Mouse (Mus musculus) urinary bladder, postnatal 25 days (tissue): Measurements from ENCODE around the gene Gamt.
"Not testable (repeated sequence)": the region's sequence is repeated elsewhere in the genome, so short reads cannot be mapped to it uniquely, and the experiment has no call there.

Experiments used
- DNase-seq: peaks from one replicate; pipeline ENCODE4 v3.0.0; 2022; ENCODE audit warnings: low spot score

Gene Gamt

DNA sequence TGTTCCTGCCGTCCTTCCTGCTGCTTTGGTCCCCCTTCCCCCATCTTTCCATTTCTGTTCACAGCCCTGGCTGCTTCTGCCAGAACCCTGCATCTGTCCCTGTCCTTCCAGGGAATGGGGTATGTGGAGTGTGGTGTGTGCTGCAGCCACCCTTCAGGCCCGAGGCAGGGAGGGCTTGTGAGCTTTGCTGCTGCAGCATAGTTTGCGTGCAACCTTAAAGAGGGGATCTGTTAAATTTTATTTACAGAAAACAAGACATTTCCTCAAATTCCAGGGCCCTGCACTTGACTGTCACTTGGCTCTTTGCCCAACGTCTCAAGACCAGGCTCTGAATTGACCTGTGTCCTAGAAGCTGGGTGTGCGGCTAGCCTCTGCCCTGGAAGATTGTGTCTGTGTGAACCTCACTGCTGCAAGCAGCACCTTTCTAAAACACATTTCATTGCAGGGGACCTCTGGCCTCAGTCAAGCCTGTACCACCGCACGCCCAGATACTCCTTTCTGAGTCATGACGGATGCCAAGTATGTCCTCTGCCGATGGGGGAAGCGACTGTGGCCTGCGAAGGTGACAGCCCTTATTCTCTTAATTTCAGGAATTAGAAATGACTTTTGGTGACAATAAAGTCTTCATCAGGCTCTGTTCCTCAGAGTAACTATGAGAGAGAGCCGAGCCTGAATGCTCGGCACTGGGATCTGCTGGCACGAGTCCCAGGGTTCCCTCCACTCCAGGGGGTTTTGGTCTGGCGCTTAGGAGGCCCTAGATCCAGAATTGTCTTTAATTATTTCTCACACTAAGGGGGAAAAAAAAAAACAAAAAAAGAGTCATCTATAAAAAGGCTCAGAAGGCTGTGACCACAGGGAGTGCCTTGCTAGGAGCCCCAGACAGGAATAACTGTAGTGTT is 32.7 kb downstream of the Gamt start:
- DNase-seq = no peak

GRCm38 (mm10) chr10:80227166-80227539 is 33.7 kb downstream of the Gamt start:
- DNase-seq = no peak

GRCm38 (mm10) chr10:80226416-80227165 is 34.2 kb downstream of the Gamt start, which contains the start of gene Mum1:
Mum1 (plus strand) TSS chr10:80226434.
- peak; percentile 96 for DNase-seq

DNA sequence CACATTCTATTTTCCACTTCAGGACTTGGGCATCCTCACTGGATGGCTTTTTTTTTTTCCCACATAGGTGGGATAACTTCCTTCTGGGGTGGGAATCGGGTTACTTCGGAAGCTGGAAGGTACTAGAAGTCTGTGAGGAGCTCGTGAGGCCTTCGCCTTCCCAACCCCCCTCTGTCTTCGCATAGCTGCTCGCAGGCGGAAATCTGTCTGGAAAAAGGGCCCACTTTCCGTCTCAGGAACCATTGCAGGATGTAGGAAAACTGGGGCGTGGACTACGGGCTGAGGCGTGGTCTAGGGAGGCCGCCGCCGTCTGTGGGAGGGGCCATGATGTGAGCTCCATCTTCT is 34.8 kb downstream of the Gamt start:
- DNase-seq = no peak

DNA sequence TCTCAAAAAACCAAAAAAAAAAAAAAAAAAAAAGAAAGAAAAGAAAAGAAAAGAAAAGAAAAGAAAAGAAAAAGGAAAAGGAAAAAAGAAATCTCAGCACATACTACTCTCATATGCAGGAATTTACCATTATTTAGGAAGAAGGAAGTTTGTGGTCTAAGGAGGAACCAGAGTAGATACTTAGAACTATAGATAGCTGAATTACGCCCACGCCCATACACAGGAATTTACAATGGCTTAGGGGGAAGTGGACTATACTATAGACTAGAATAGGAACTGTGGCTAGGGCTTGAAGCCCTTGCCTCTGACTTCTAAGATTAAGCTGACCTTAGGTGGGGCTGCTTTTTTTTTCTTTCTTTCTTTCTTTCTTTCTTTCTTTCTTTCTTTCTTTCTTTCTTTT is 37.7 kb downstream of the Gamt start:
- not testable (repeated sequence) for DNase-seq

GRCm38 (mm10) chr10:80220676-80221075 is 40.1 kb downstream of the Gamt start:
- DNase-seq = no peak

- no peak for DNase-seq
Measured at GRCm38 (mm10) chr10:80215048-80215772, 45.6 kb downstream of the Gamt start.

DNA sequence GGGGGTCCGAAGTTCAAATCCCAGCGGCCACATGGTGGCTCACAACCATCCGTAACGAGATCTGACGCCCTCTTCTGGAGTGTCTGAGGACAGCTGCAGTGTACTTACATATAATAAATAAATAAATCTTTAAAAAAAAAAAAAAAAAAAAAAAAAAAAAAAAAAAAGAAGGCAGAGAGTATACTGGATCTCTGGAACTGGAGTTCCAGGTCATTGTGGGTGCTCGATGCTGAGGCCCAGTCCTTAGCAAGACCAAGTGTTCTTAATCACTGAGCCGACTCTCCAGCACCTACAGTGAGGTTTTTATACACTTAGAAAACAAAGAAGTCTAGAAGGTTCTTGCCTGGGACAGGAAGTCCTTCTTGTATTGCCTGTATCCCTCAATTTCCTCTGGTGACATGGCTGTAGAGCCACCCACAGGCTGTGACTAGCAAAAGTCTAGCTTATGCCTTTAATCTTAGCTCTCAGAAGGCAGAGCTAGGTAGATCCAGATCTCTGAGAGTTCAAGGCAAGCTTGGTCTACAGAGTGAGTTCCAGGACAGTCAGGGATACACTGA is 49.2 kb downstream of the Gamt start:
- DNase-seq = not testable (repeated sequence)

DNA sequence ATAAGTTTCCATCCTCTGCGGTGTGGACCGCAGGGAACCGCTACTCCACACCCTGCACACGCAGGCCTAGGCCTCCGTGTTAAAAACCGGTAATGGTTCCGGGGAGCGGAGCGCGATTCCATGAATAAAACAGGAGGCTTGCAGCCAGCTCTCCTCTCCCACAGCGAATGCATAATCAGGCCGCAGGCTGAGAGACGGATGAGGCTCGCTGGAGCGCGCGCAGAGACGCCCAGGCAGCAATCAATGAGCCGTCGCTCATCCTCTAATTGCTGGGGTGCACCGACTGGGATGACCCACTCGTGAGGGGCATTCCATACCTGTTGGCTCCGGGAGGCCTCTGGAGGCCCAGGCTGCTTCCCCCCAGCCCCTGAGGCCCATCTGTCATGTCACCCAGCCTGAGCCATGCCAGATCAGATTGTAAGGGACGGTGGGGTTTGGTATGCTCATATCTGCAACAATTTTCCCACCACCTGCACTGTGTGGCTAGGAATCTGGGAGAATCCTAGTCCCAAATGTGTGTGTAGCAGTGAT is 51.9 kb downstream of the Gamt start:
- no peak for DNase-seq

- DNase-seq = no peak
Measured at GRCm38 (mm10) chr10:80208248-80208647, 52.6 kb downstream of the Gamt start.
